Mouse (Mus musculus) CD4-positive, CD25-positive, alpha-beta regulatory T cell, adult 4 months (primary cell): ENCODE measurements around the gene Fbxw7. TPM values are rescaled to one million over a fixed set of nuclear protein-coding genes. Genes with fewer than 3 reads are reported as not detected.

Source experiments
- ATAC-seq: one replicate; pipeline ENCODE4 v1.8.0; 2017
- polyA plus RNA-seq, 2 experiments: library from polyadenylated mRNA; unstranded; fragments of 100-300 nt; shearing (Covaris generic); gene quantifications; one replicate each; pipeline ENCODE4 v1.2.1; 2017

The Fbxw7 gene
- polyA plus RNA-seq, 2 experiments from 2014 or later = 19.6 to 28.7 TPM

GRCm38 (mm10) chr3:84897952-84898351 is 82.9 kb downstream of the Fbxw7 start:
- ATAC-seq = no peak

GRCm38 (mm10) chr3:84906528-84906927 is 91.5 kb downstream of the Fbxw7 start:
- peak; percentile 49 for ATAC-seq

GRCm38 (mm10) chr3:84914284-84914683 is 99.2 kb downstream of the Fbxw7 start:
- no peak for ATAC-seq

GRCm38 (mm10) chr3:84917903-84918679 is 103.0 kb downstream of the Fbxw7 start:
- ATAC-seq = no peak

GRCm38 (mm10) chr3:84921704-84922420 is 106.8 kb downstream of the Fbxw7 start:
- ATAC-seq = no peak

GRCm38 (mm10) chr3:84923256-84923655 is 108.2 kb downstream of the Fbxw7 start:
- ATAC-seq = no peak

- ATAC-seq = no peak
Measured at GRCm38 (mm10) chr3:84923670-84924069, 108.6 kb downstream of the Fbxw7 start.

GRCm38 (mm10) chr3:84925229-84925628 is 110.2 kb downstream of the Fbxw7 start:
- ATAC-seq = no peak

GRCm38 (mm10) chr3:84926140-84926539 is 111.1 kb downstream of the Fbxw7 start:
- no peak for ATAC-seq

- ATAC-seq = no peak
Measured at GRCm38 (mm10) chr3:84927168-84927794, 112.2 kb downstream of the Fbxw7 start.

- ATAC-seq = no peak
Measured at GRCm38 (mm10) chr3:84927901-84928300, 112.8 kb downstream of the Fbxw7 start.

GRCm38 (mm10) chr3:84929171-84929570 is 114.1 kb downstream of the Fbxw7 start:
- no peak for ATAC-seq

GRCm38 (mm10) chr3:84930683-84931082 is 115.6 kb downstream of the Fbxw7 start:
- ATAC-seq = no peak

GRCm38 (mm10) chr3:84935729-84936128 is 120.7 kb downstream of the Fbxw7 start:
- no peak for ATAC-seq

GRCm38 (mm10) chr3:84936252-84936651 is 121.2 kb downstream of the Fbxw7 start:
- no peak for ATAC-seq

- ATAC-seq = no peak
Measured at GRCm38 (mm10) chr3:84936956-84937355, 121.9 kb downstream of the Fbxw7 start.

- no peak for ATAC-seq
Measured at GRCm38 (mm10) chr3:84937360-84938355, 122.6 kb downstream of the Fbxw7 start.

GRCm38 (mm10) chr3:84944933-84945332 is 129.9 kb downstream of the Fbxw7 start:
- no peak for ATAC-seq

GRCm38 (mm10) chr3:84946381-84946780 is 131.3 kb downstream of the Fbxw7 start:
- ATAC-seq = peak; percentile 39

GRCm38 (mm10) chr3:84949387-84949786 is 134.3 kb downstream of the Fbxw7 start:
- ATAC-seq = no peak

GRCm38 (mm10) chr3:84951698-84952097 is 136.6 kb downstream of the Fbxw7 start:
- no peak for ATAC-seq

- no peak for ATAC-seq
Measured at GRCm38 (mm10) chr3:84952135-84952534, 137.1 kb downstream of the Fbxw7 start.
